Mouse (Mus musculus) midbrain, embryonic 10.5 days (tissue): ENCODE measurements at regions not wholly inside any gene's neighbourhood (a gene's known extent, or its start where the extent isn't known, plus 50 kb on each side); places are given as distances from the start of the nearest gene placed in this dataset.

Experiments used
- DNase-seq: peaks from one replicate; pipeline ENCODE4 v3.0.0-alpha.2; 2017; ENCODE audit warnings: low spot score
- H3K27ac ChIP-seq: fragments of 300-500 bp; sonication (generic); replicated peaks from 2 replicates; pipeline ENCODE4 v1.5.1; 2016; ENCODE audit warnings: mild to moderate bottlenecking
- H3K27me3 ChIP-seq: fragments of 300-500 bp; sonication (generic); 2 replicates; pipeline ENCODE4 v1.6.1; 2016; ENCODE audit warnings: low read depth, mild to moderate bottlenecking; ENCODE audit not compliant: poor library complexity, severe bottlenecking
- H3K36me3 ChIP-seq: fragments of 300-500 bp; sonication (generic); 2 replicates; pipeline ENCODE4 v1.6.1; 2016; ENCODE audit warnings: mild to moderate bottlenecking, moderate library complexity
- H3K4me1 ChIP-seq: fragments of 300-500 bp; sonication (generic); 2 replicates; pipeline ENCODE4 v1.6.1; 2016
- H3K4me3 ChIP-seq: fragments of 300-500 bp; sonication (generic); 2 replicates; pipeline ENCODE4 v1.5.1; 2016; ENCODE audit warnings: mild to moderate bottlenecking, moderate library complexity
- H3K9me3 ChIP-seq: fragments of 300-500 bp; sonication (generic); replicated peaks from 2 replicates; pipeline ENCODE4 v1.6.1; 2016; ENCODE audit warnings: mild to moderate bottlenecking
- WGBS: fragments of 180-500 bp; shearing (Covaris S2); methylation state at CpG from one replicate; pipeline ENCODE4 v1.1.7; 2016; 5-methylcytosine and 5-hydroxymethylcytosine counted together

DNA sequence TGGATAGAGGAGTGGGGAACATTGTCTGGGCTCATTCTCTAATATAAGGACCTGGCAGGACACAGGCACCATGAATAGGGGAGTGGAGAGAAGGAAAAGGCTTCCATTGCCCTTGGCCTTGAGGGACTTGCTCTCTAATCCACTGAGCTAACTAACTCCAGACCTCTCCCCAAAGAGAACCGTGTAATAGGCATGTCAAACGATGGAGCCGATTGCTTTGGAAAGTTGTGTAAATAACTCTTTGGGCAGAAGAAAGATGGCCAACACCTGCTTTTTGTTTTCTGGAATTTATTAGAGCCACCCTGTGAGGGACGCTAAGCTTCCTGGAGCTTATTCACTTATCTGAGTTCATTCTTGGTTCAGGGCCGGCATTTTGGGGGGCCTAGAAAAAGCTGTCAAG, 180.9 kb upstream of the Fggy start:
- H3K9me3 ChIP-seq = no peaks in the 10 kb centered on the region
- WGBS = 74% methylated on average over 5 of the region's 5 CpGs
- peaks cover 11% of the 10 kb centered on the region; the same call in 1 of the 2 replicates for H3K4me1 ChIP-seq
- no peak for DNase-seq
- H3K4me3 ChIP-seq = no peak overlapping the region
- H3K27ac ChIP-seq = no peak overlapping the region
- no peaks in the 10 kb centered on the region for H3K27me3 ChIP-seq
- H3K36me3 ChIP-seq = no peaks in the 10 kb centered on the region

DNA sequence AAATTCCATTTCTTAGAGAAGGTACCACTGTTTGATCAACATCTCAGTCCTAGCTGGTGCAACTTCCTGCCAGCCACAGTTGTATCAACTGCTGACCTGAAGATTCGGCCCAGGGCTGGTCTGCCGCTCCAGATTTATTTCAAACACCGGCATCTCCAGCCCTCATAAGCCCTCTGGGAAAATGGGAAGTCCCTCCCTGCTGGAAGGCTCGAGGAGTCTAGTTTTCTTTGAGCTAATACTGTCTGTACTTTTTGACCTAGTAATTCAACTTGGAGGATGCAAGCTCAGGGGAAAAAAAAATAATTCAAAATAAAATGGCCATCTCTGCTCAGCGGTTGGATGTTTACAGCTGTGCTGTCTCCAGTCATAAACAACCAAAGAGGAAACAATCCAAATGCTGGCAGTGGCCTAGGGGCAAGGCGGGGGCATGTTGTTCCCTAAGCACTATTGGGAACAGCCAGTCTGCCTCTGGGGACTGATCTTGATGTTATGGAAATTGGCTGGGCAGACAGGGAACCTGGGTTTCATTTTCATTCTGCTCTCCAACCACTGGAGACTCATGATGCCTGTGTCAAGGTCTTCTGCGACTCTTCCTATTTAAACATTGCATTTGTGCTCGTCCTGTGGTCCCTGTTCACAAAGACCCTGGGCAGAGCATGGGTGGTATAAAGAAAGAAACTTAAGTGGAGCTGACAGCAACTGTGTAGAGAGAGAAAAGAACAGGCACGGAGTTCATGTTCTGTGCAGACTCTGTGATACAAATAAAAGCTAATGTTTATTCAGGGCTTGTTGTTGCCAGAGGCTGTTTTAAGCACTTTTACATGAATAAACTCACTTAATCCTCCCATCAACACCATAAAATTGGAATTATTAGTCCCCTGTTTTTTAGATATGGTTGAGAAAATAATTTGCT, 179.8 kb upstream of the Fggy start:
- Histone ChIP-seq H3K27ac (no peak overlapping the region), H3K4me1 (peaks cover 11% of the 10 kb centered on the region; the same call in 1 of the 2 replicates), H3K4me3 (no peak overlapping the region), H3K27me3 (no peaks in the 10 kb centered on the region), H3K36me3 (no peaks in the 10 kb centered on the region), H3K9me3 (no peaks in the 10 kb centered on the region)
- no peak for DNase-seq
- 70% methylated on average over 9 of the region's 9 CpGs for WGBS

DNA sequence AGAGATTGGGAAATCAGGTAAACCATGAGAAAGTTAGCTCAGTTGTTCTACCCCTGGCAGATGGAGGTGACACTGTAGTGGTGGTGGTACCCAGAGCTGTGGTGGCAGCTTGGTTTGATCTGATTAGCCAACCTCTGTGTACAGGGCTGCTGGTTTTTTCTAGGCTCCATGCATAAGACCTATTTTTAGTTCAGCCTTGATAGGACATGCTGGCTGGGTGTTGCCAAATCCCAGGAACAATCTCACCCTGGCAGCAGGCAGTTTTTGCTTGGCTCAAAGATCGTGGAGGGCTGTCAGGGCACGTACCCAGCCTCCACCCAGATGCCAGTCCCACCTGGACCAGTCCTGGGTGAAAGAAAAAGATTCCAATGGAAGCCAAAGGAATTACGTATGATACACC, 178.7 kb upstream of the Fggy start:
- Histone ChIP-seq H3K4me1 (peaks cover 11% of the 10 kb centered on the region; the same call in 1 of the 2 replicates), H3K9me3 (no peaks in the 10 kb centered on the region), H3K36me3 (no peaks in the 10 kb centered on the region), H3K27me3 (no peaks in the 10 kb centered on the region), H3K4me3 (no peak overlapping the region), H3K27ac (no peak overlapping the region)
- DNase-seq = no peak
- WGBS = 92% methylated on average over 3 of the region's 3 CpGs

DNA sequence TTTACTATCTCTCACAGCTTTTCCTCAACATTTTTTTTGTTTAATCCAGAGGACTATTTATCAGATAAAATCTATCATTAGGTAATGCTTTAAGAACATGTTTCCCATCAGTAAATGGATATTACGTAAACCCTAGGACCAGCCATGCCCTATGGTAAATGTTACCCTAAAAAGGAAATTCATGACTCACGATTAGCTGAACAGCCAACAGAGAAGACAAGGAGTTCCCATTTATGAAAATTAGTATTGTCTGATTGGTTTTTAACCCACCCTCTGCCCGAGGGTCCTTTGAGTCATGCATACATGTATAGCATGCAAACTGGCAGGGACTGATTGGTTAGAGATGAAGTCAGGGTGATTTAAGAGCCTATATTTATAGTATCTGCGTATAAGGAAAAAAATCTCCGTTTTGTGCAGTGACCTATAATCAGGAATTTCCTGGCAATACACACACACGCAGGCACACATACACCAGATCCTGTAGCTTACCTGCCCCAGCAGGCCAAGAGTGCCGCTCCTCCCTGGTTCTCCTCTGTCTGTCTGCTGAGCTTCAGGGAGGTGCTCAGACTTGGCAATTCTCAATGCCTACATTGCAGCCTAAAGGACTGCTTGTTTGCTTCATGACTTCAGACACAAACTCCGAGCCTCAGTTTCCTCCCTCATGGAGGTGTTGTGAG, 174.0 kb upstream of the Fggy start:
- 89% methylated on average over 8 of the region's 8 CpGs for WGBS
- Histone ChIP-seq H3K36me3 (no peaks in the 10 kb centered on the region), H3K4me1 (no peaks in the 10 kb centered on the region), H3K9me3 (no peaks in the 10 kb centered on the region), H3K27ac (no peak overlapping the region), H3K27me3 (no peaks in the 10 kb centered on the region), H3K4me3 (no peak overlapping the region)
- no peak for DNase-seq

DNA sequence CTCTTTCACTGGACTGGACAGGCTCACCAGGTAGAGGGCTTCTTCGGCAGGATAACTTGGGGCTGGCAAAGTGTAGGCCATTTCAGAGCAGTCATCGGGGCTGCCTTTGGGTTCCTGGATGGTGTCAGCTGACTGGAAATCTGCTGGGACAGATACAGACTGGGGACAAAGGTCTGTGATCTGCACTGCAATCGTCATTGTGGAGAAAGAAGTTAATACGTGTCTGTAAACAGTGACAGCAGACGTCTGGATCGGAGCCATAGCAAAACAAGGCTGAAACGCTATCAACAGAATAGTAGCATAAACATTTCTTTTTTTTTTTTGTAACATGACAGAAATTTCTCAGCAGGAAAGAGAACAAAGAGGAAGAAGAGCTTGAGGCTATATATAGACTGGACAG, 171.8 kb upstream of the Fggy start:
- 63% methylated on average over 7 of the region's 7 CpGs for WGBS
- H3K27me3 ChIP-seq = no peaks in the 10 kb centered on the region
- H3K9me3 ChIP-seq = no peaks in the 10 kb centered on the region
- no peak for DNase-seq
- H3K4me1 ChIP-seq = peaks cover 6% of the 10 kb centered on the region
- H3K27ac ChIP-seq = no peak overlapping the region
- no peak overlapping the region for H3K4me3 ChIP-seq
- H3K36me3 ChIP-seq = no peaks in the 10 kb centered on the region

DNA sequence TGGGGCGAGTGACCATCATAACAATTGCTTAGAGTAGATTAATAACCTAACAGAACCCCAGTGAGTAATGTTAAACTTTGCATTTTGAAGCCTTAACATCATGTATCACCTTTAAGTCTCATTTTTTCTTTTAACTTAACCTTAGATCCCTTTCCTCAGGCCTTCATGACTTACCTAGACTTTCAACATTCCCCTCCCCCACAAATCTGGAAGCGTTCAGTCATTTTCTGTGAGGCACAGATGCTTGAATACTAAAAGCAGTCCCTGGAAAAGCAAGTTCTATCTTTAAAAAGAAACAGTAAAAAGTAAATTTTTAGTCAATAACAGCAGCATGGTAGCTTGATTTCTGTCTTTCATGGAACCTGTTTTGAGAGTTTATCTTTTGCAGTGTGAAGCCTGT, 171.3 kb upstream of the Fggy start:
- Histone ChIP-seq H3K27me3 (no peaks in the 10 kb centered on the region), H3K9me3 (no peaks in the 10 kb centered on the region), H3K4me1 (peaks cover 6% of the 10 kb centered on the region), H3K36me3 (no peaks in the 10 kb centered on the region), H3K27ac (no peak overlapping the region), H3K4me3 (no peak overlapping the region)
- no peak for DNase-seq
- 46% methylated on average over 2 of the region's 2 CpGs for WGBS

DNA sequence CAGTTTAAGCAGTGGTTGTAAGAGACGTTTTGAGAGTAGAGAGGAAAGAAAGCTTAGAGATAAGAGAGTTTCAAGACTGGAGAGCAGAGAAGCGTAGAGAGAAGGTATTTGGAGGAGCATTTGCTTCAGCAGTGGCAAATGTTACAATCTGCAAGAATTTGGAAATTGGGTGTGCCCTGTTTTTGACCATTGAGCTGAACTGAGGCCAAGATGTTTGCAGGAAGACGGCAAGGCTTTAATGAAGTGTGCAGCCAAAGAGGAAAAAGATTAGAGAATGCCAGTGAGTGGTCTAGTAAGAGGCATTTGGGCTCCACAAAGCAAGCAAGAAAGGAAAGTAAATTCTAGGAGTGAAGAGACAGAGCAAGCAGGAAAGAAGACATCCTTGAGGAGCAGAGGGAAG, 168.8 kb upstream of the Fggy start:
- WGBS = 70% methylated on average over 3 of the region's 3 CpGs
- H3K27ac ChIP-seq = no peak overlapping the region
- no peaks in the 10 kb centered on the region for H3K36me3 ChIP-seq

DNA sequence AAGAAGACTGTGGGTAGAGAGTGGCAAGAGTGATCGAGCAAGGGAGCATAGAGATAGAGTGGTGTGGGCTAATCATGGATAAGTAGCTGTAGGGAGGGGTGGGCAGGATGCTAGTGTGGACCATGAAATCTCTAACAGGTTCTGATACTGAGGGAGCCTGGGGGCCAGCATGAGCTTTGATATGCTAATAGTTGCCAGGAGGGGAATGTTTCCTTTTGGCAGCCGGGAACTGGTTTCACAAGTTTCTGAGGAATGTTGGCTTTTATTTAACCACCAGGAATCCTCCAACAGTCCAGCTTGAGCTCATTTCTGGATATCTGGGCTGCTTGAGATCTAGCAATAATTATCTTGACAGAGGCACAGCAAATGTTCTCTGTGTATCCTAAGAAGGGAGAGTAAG, 167.7 kb upstream of the Fggy start:
- Histone ChIP-seq H3K4me1 (peaks cover 6% of the 10 kb centered on the region), H3K9me3 (no peaks in the 10 kb centered on the region), H3K27ac (no peak overlapping the region), H3K36me3 (no peaks in the 10 kb centered on the region), H3K4me3 (no peak overlapping the region), H3K27me3 (no peaks in the 10 kb centered on the region)
- WGBS = 45% methylated on average over 2 of the region's 2 CpGs
- no peak for DNase-seq

More for the DNA sequence above, 168.8 kb upstream of the Fggy start:
- DNase-seq = no peak
- Histone ChIP-seq H3K4me1 (peaks cover 6% of the 10 kb centered on the region), H3K9me3 (no peaks in the 10 kb centered on the region), H3K4me3 (no peak overlapping the region), H3K27me3 (no peaks in the 10 kb centered on the region)

DNA sequence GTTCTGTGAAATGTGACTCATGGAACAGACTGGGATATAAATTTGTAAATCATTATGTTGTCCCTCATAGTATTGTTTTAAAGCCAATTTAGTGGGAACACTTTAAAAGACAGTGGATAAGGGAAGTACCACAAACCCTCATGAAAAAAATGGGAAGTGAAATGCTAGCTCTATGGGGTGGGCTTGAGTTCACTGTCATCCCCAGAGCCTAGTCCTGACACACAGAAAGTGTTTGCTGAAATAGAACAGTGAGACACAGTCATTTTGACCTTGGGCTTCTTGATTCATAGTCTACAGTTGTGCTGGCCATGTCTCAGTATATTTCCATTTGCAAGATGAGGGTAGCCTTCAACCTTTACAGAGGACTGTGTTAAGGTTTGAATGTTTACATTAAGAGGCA, 166.8 kb upstream of the Fggy start:
- DNase-seq = no peak
- Histone ChIP-seq H3K36me3 (no peaks in the 10 kb centered on the region), H3K27me3 (no peaks in the 10 kb centered on the region), H3K4me3 (no peak overlapping the region), H3K4me1 (peaks cover 6% of the 10 kb centered on the region), H3K27ac (no peak overlapping the region), H3K9me3 (no peaks in the 10 kb centered on the region)

DNA sequence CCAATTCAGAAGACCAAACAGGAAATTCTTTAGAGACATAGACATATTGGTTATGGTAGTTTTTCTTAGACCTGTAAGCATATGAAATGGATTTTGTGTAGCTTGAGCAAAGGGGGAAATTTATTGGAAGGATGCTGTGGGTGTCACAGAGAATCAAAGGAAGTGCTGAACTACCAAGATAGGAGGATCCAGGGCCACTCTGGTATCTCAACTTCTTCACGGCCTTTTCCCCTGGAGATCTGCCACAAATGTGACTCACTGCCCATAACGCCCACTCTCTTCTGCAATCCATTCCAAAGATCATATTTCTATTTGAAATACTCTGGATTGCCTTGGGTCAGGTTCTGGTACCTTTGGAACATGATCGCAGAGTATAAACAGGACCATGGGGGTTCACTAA, 161.6 kb upstream of the Fggy start:
- DNase-seq = no peak
- H3K4me3 ChIP-seq = no peak overlapping the region
- H3K36me3 ChIP-seq = no peaks in the 10 kb centered on the region
- H3K27ac ChIP-seq = no peak overlapping the region
- no peaks in the 10 kb centered on the region for H3K27me3 ChIP-seq
- WGBS = 93% methylated on average over 3 of the region's 3 CpGs
- no peaks in the 10 kb centered on the region for H3K9me3 ChIP-seq
- H3K4me1 ChIP-seq = no peaks in the 10 kb centered on the region

DNA sequence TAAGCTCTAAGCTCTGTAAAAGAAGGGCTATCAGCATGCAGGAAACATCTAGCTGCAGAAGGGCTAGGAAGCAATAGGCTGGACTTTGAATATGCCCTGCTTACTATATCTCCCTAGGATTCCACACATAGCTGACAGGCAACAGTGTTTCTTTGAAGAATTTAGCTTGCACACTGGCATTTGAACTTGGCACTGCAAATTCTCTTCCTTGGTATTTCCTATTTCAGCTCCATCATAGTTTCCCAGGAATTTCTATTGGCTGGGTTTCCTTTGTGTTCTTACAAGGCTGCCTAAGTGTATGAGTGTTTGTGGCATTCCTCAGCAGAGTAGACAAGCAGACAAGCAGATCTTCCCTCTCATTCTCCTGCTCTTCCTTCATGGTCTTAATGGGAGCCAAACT, 159.0 kb upstream of the Fggy start:
- H3K4me1 ChIP-seq = no peaks in the 10 kb centered on the region
- H3K4me3 ChIP-seq = no peak overlapping the region
- H3K27me3 ChIP-seq = no peaks in the 10 kb centered on the region
- no peaks in the 10 kb centered on the region for H3K36me3 ChIP-seq
- H3K27ac ChIP-seq = no peak overlapping the region
- no peaks in the 10 kb centered on the region for H3K9me3 ChIP-seq
- no peak for DNase-seq

DNA sequence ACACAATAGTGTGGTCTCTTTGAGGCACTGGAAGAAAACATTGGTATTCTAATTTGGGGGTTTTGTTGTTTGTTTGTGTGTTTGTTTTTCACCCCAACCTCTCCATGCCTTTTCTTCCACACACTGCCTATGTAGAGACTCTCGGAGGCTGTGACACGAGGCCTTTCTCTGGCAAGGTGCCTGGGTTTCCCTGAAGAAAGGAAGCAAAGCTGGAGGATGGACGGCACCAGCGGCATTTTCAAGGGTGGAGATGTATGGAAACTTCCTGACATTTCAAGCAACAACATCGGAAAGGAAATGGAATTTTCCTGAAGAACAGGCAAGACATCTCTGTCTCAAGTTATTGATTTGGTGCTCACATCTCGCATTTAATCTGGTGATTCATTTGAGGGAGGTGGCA, 155.0 kb upstream of the Fggy start:
- no peak for DNase-seq

DNA sequence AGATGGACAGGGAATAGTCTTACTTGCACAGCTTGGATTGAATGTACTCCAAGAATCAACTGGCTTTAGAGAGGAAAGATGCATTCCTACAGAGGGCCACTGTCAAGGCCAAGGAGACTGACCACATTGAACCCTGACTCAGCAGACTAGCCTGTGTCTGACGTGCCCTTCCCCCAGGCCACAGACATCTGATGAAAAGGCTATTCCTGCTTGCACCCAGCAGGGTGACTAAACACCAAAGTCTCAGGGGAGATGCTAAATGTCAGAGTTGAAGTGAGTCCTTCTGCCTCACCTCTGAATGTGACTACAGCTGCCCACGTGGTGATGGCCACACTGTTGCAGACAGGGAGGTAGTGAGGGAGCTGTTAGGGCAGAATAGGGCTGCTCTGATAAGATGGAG, 140.2 kb upstream of the Fggy start:
- H3K4me3 ChIP-seq = no peak overlapping the region
- no peaks in the 10 kb centered on the region for H3K27me3 ChIP-seq
- no peaks in the 10 kb centered on the region for H3K9me3 ChIP-seq
- H3K4me1 ChIP-seq = no peaks in the 10 kb centered on the region
- no peaks in the 10 kb centered on the region for H3K36me3 ChIP-seq
- H3K27ac ChIP-seq = no peak overlapping the region
- WGBS = 41% methylated on average over 2 of the region's 2 CpGs
- no peak for DNase-seq

More for the DNA sequence above, 155.0 kb upstream of the Fggy start:
- H3K9me3 ChIP-seq = no peaks in the 10 kb centered on the region
- no peaks in the 10 kb centered on the region for H3K27me3 ChIP-seq
- no peak overlapping the region for H3K27ac ChIP-seq
- H3K4me1 ChIP-seq = no peaks in the 10 kb centered on the region
- H3K36me3 ChIP-seq = no peaks in the 10 kb centered on the region
- 85% methylated on average over 6 of the region's 6 CpGs for WGBS
- no peak overlapping the region for H3K4me3 ChIP-seq
